Mouse (Mus musculus) ES-Bruce4 (cell line): ENCODE measurements around the gene Cd3e.

Experiments
- CTCF ChIP-seq: IDR thresholded peaks from one replicate; pipeline ENCODE4 v1.8.1; 2011; ENCODE audit warnings: low read depth, low read length
- EP300 ChIP-seq: IDR thresholded peaks from 2 replicates; pipeline ENCODE4 v1.6.1; 2011; ENCODE audit warnings: low read depth, low read length; ENCODE audit not compliant: insufficient read depth
- POLR2A ChIP-seq: IDR thresholded peaks from one replicate; pipeline ENCODE4 v1.8.1; 2011; ENCODE audit warnings: low read length; ENCODE audit not compliant: insufficient read depth

GRCm38 (mm10) chr9:44992271-44992670 is 17.2 kb downstream of the Cd3e start:
- no peak for TF ChIP-seq CTCF
- TF ChIP-seq EP300, result no peak
- TF ChIP-seq POLR2A, result no peak
